Mouse (Mus musculus) B cell, adult 2 months (primary cell): ENCODE data around the gene Kcnh6.

Source experiments
- DNase-seq, 2 experiments: peaks; one replicate each; pipeline ENCODE4 v3.0.0; 2022

Kcnh6 gene

DNA sequence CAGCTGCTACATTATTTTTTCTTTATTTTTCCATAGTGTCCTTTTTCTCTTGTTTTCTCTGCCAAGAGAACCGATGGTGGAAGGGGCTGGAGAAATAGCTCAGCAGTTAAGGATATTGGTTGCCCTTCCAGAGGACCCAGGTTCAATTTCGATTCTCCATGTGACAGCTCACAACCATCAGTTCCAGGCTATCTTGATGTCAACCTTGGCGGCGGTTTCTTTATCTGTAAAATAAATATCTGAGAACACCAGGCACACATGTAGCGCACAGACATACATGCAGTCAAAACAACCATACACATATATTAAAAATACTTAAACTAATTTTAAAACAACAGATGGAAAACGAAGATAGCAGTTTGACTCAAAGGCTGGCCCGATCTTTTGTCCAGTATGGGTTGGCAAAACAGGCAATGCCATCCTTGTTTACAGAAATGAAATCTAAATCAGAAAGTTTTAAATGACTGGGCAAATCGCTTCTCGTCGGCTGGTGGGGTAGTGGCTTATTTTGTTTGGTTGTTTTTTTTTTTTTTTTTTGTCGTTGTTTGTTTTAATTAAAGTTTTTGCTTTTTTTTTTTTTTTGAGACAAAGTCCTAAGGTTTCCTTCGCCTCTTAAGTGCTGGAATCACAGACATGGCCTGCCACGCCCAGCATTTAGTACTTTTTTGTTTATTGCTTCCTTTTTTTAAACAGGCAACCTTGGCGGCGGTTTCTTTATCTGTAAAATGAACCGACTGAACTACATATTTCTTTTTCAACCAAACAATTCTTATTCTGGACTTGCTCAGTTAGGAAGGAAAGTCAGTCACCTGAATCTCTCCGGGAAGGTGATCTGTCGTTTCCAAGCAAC, 57.4 kb downstream of the Kcnh6 start:
- no peak for DNase-seq

DNA sequence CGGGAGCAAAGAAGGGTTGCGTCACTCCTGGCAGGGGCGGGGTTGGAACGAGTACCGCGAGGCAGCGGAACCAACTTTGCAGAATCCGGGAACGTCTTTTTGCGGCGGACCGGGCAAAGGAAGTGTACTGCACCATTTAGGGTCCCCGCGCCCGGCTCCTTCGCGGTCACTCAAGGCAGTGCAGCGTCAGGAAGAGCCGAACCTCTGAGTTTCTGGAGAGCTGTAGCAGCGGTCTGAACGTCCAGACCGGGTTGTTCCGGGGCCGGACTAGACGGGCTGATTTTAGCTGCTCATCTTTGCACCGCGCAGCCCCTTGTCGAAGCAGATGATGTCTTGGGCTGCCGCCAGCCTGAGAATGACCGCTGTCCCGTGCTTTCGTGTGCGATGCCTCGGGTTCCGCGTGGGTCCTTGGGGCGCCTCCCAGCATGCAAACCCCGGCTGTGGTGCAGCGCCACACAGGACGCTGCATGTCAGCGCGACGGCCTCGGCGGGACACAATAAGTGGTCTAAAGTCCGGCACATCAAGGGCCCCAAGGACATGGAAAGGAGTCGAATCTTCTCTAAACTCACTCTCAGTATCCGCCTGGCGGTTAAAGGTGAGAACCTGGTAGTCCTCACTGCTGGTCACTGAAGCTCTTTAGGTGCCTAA, 58.1 kb downstream of the Kcnh6 start, which contains the start of gene Taco1:
Gene Taco1, plus strand, starts transcription at position 139 of the 649 bp plus-strand sequence.
- DNase-seq: peak; percentile 95

DNA sequence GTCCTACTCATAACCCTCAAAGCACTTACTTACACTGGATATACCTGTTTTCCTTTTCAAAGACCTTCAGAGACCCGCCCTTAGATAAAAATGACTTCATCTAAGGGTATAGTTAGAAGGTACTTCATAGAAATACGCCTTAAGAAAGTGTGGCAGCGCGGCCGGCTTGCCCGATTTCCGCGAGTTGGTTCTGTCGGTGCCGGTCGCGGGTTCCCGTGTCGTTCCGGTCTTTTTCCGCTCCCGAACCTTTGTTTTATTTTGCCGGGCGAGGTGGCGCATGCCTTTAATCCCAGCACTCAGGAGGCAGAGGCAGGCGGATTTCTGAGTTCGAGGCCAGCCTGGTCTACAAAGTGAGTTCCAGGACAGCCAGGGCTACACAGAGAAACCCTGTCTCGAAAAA, 58.7 kb downstream of the Kcnh6 start:
- peak; percentile 38 to 43 for DNase-seq

DNA sequence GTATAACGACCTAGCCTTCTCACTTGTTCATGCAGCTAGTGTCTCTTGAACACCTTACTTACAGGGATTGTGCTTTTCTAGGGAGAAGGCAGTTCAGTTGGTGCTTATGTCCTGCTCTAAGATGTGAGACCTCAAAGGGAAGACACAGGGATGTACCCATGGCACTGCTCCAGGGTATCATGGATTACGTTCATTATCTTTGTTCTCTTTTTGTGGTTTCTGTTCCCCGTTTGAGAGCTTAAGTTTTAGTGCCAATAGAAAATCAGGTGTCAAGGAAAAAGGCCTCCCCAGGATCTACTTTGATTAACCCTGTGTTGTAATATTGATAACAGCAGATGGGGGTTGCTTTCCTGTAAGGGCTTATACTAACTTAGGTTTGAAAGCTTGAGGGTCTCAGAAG, 65.8 kb downstream of the Kcnh6 start:
- DNase-seq: no peak

DNA sequence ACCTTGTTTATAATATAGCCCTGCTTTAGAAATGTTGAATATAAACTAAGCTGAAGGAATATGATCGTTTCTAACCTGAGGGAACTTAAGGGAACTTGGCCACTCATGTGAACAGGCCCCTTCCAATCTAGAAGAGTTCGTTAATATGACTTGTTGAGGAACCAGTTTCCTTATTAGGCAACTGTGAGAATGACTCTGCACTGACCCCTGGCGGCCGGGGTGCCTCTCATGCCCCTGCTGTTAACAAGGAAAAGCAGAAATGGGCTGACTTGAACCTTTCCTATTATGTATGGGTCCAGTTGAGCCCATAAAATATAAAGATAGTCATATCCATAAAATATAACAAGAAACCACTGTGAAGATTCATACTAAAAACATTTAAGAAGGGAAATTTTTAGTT, 68.4 kb downstream of the Kcnh6 start:
- peak; percentile 88 to 90 for DNase-seq
